Mouse (Mus musculus): ENCODE results near the gene Lingo3. TPM values are rescaled to one million over a fixed set of nuclear protein-coding genes. Genes with fewer than 3 reads are reported as not detected.

The Lingo3 gene
- polyA plus RNA-seq, 1 experiment from 2014 or later, result 0.12 TPM

GRCm38 (mm10) chr10:80785963-80786362 lies 57.9 kb downstream of the Lingo3 start:
- H3K4me2 ChIP-seq (replicated peaks; ENCODE audit: low read depth), result no peak overlapping the region
- WGBS, result 92% methylated on average over 11 of the region's 11 CpGs
- ATAC-seq (ENCODE audit: low FRiP score, low TSS enrichment) (no peak), DNase-seq (ENCODE audit: low spot score) (no peak)
- TF ChIP-seq EP300 (optimal IDR thresholded peaks at IDR 0.05) (no peak), CTCF (IDR thresholded peaks at IDR 0.05; ENCODE audit: low read depth) (no peak)
- no peaks in the 10 kb centered on the region for H3K9me3 ChIP-seq (ENCODE audit: control insufficient read depth, low read length)
- no peaks in the 10 kb centered on the region for H3K27me3 ChIP-seq (ENCODE audit: control insufficient read depth, insufficient read depth, low read length)
- H3K9ac ChIP-seq (ENCODE audit: low read length), result no peak overlapping the region
- peaks cover 73% of the 10 kb centered on the region for H3K36me3 ChIP-seq (ENCODE audit: control insufficient read depth, insufficient read depth, low read length)
- H3K4me1 ChIP-seq (replicated peaks; ENCODE audit: control insufficient read depth, insufficient read depth), result no peaks in the 10 kb centered on the region
- no peak overlapping the region for H3K4me3 ChIP-seq (ENCODE audit: low read depth, low read length)
- H3K27ac ChIP-seq (replicated peaks), result no peak overlapping the region

GRCm38 (mm10) chr10:80784871-80785270 lies 59.0 kb downstream of the Lingo3 start:
- WGBS, result 86% methylated on average over 12 of the region's 12 CpGs
- Histone ChIP-seq H3K27me3 (ENCODE audit: control insufficient read depth, insufficient read depth, low read length) (no peaks in the 10 kb centered on the region), H3K4me2 (replicated peaks; ENCODE audit: low read depth) (no peak overlapping the region), H3K9ac (ENCODE audit: low read length) (no peak overlapping the region), H3K9me3 (ENCODE audit: control insufficient read depth, low read length) (no peaks in the 10 kb centered on the region), H3K36me3 (ENCODE audit: control insufficient read depth, insufficient read depth, low read length) (peaks cover 70% of the 10 kb centered on the region), H3K27ac (replicated peaks) (no peak overlapping the region), H3K4me3 (ENCODE audit: low read depth, low read length) (no peak overlapping the region), H3K4me1 (replicated peaks; ENCODE audit: control insufficient read depth, insufficient read depth) (no peaks in the 10 kb centered on the region)
- no peak for TF ChIP-seq EP300 (optimal IDR thresholded peaks at IDR 0.05)
- TF ChIP-seq CTCF (IDR thresholded peaks at IDR 0.05; ENCODE audit: low read depth), result no peak
- DNase-seq (ENCODE audit: low spot score) (no peak), ATAC-seq (ENCODE audit: low FRiP score, low TSS enrichment) (no peak)

DNA sequence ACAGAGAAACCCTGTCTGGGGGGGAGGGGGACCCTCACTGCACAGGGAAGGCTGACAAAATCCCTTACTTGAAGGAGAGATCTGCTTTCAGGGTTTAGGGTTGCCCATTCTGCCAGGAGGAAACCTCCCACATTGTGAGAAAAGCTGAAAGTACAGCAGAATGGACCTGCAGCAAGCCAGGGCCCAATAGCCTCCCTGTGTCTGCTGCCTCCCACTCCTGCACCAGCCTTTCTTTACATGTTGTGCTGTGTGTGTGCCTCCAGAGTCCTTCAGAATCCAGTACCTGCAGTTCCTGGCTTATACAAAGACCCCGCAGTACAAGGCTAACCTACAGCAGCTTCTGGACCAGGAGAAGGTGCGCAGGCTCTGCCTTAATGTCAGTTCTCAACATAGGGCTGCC lies 59.5 kb downstream of the Lingo3 start:
- Histone ChIP-seq H3K4me1 (replicated peaks; ENCODE audit: control insufficient read depth, insufficient read depth) (no peaks in the 10 kb centered on the region), H3K4me2 (replicated peaks; ENCODE audit: low read depth) (no peak overlapping the region), H3K36me3 (ENCODE audit: control insufficient read depth, insufficient read depth, low read length) (peaks cover 69% of the 10 kb centered on the region), H3K27ac (replicated peaks) (no peak overlapping the region), H3K27me3 (ENCODE audit: control insufficient read depth, insufficient read depth, low read length) (no peaks in the 10 kb centered on the region), H3K9me3 (ENCODE audit: control insufficient read depth, low read length) (no peaks in the 10 kb centered on the region), H3K4me3 (ENCODE audit: low read depth, low read length) (no peak overlapping the region), H3K9ac (ENCODE audit: low read length) (no peak overlapping the region)
- no peak for ATAC-seq (ENCODE audit: low FRiP score, low TSS enrichment)
- WGBS, result 98% methylated on average over 2 of the region's 2 CpGs
- no peak for DNase-seq (ENCODE audit: low spot score)
- TF ChIP-seq CTCF (IDR thresholded peaks at IDR 0.05; ENCODE audit: low read depth) (no peak), EP300 (optimal IDR thresholded peaks at IDR 0.05) (no peak)

MicroRNAs encoded within 50 kb of the gene (microRNA counts, 519-probe panel; counts per million panel counts)
- not detected for microRNA mmu-miR-1982

Small RNA genes within 50 kb of the gene (microRNA-seq; reads per million reads assigned to microRNA genes)
- 1.6 reads per million for gene Mir1982

Other genes with a start within 250 kb of the Lingo3 start
- gene Scamp4, start 241.2 kb downstream of the Lingo3 start, polyA plus RNA-seq (2015; fragmentation: Nextera tagmentation; extraction: Ambion mirVana), result 67.8 and 77.3 TPM in 2 replicates
- 4.1 and 4.3 TPM in 2 replicates for gene Adat3, start 241.2 kb downstream of the Lingo3 start, polyA plus RNA-seq (2015; fragmentation: Nextera tagmentation; extraction: Ambion mirVana)
- 1.4 and 1.7 TPM in 2 replicates for gene Gm49322, start 238.0 kb downstream of the Lingo3 start, polyA plus RNA-seq (2015; fragmentation: Nextera tagmentation; extraction: Ambion mirVana)
- gene Csnk1g2, start 221.2 kb downstream of the Lingo3 start, polyA plus RNA-seq (2015; fragmentation: Nextera tagmentation; extraction: Ambion mirVana), result 75.4 and 83.9 TPM in 2 replicates
- 28.3 and 30.0 TPM in 2 replicates for gene Btbd2, start 187.0 kb downstream of the Lingo3 start, polyA plus RNA-seq (2015; fragmentation: Nextera tagmentation; extraction: Ambion mirVana)
- gene Mknk2, start 165.9 kb downstream of the Lingo3 start, polyA plus RNA-seq (2015; fragmentation: Nextera tagmentation; extraction: Ambion mirVana), result 55.2 and 61.7 TPM in 2 replicates
- 22.9 and 23.9 TPM in 2 replicates for gene Mob3a, start 142.1 kb downstream of the Lingo3 start, polyA plus RNA-seq (2015; fragmentation: Nextera tagmentation; extraction: Ambion mirVana)
- 14.8 and 18.0 TPM in 2 replicates for gene Izumo4, start 141.9 kb downstream of the Lingo3 start, polyA plus RNA-seq (2015; fragmentation: Nextera tagmentation; extraction: Ambion mirVana)
- gene Ap3d1, start 101.8 kb downstream of the Lingo3 start, polyA plus RNA-seq (2015; fragmentation: Nextera tagmentation; extraction: Ambion mirVana), result 38.7 and 42.7 TPM in 2 replicates
- gene Dot1l, start 88.8 kb downstream of the Lingo3 start, polyA plus RNA-seq (2015; fragmentation: Nextera tagmentation; extraction: Ambion mirVana), result 5.4 and 6.2 TPM in 2 replicates
- gene Sf3a2, start 45.8 kb downstream of the Lingo3 start, polyA plus RNA-seq (2015; fragmentation: Nextera tagmentation; extraction: Ambion mirVana), result 27.7 and 31.8 TPM in 2 replicates
- gene Plekhj1, start 45.4 kb downstream of the Lingo3 start, polyA plus RNA-seq (2015; fragmentation: Nextera tagmentation; extraction: Ambion mirVana), result 62.0 and 65.8 TPM in 2 replicates
- 6.8 and 6.9 TPM in 2 replicates for gene Amh, start 38.8 kb downstream of the Lingo3 start, polyA plus RNA-seq (2015; fragmentation: Nextera tagmentation; extraction: Ambion mirVana)
- 0.86 and 0.96 TPM in 2 replicates for gene Jsrp1, start 30.5 kb downstream of the Lingo3 start, polyA plus RNA-seq (2015; fragmentation: Nextera tagmentation; extraction: Ambion mirVana)
- 1,070 and 1,103 TPM in 2 replicates for gene Oaz1, start 17.4 kb downstream of the Lingo3 start, polyA plus RNA-seq (2015; fragmentation: Nextera tagmentation; extraction: Ambion mirVana)
- 176 and 180 TPM in 2 replicates for gene Lsm7, start 11.2 kb upstream of the Lingo3 start, polyA plus RNA-seq (2015; fragmentation: Nextera tagmentation; extraction: Ambion mirVana)
- gene Sppl2b, start 11.2 kb upstream of the Lingo3 start, polyA plus RNA-seq (2015; fragmentation: Nextera tagmentation; extraction: Ambion mirVana), result 17.7 and 23.0 TPM in 2 replicates
- 2.0 and 2.2 TPM in 2 replicates for gene Tmprss9, start 27.8 kb upstream of the Lingo3 start, polyA plus RNA-seq (2015; fragmentation: Nextera tagmentation; extraction: Ambion mirVana)
- gene Timm13, start 56.9 kb upstream of the Lingo3 start, polyA plus RNA-seq (2015; fragmentation: Nextera tagmentation; extraction: Ambion mirVana), result 292 and 304 TPM in 2 replicates
- gene Lmnb2, start 74.2 kb upstream of the Lingo3 start, polyA plus RNA-seq (2015; fragmentation: Nextera tagmentation; extraction: Ambion mirVana), result 12.0 and 12.4 TPM in 2 replicates
- gene Gadd45b, start 86.0 kb upstream of the Lingo3 start, polyA plus RNA-seq (2015; fragmentation: Nextera tagmentation; extraction: Ambion mirVana), result 59.5 and 62.2 TPM in 2 replicates
- 1.3 and 1.8 TPM in 2 replicates for gene Gng7, start 170.9 kb upstream of the Lingo3 start, polyA plus RNA-seq (2015; fragmentation: Nextera tagmentation; extraction: Ambion mirVana)
- 0.40 and 0.42 TPM in 2 replicates for gene Diras1, start 181.6 kb upstream of the Lingo3 start, polyA plus RNA-seq (2015; fragmentation: Nextera tagmentation; extraction: Ambion mirVana)
- 11.0 and 11.1 TPM in 2 replicates for gene Slc39a3, start 193.4 kb upstream of the Lingo3 start, polyA plus RNA-seq (2015; fragmentation: Nextera tagmentation; extraction: Ambion mirVana)
- 93.7 and 98.7 TPM in 2 replicates for gene Sgta, start 216.1 kb upstream of the Lingo3 start, polyA plus RNA-seq (2015; fragmentation: Nextera tagmentation; extraction: Ambion mirVana)
- gene Thop1, start 226.0 kb upstream of the Lingo3 start, polyA plus RNA-seq (2015; fragmentation: Nextera tagmentation; extraction: Ambion mirVana), result 77.2 and 83.8 TPM in 2 replicates

Data from stomach, postnatal 0 days (tissue).